Mouse (Mus musculus) left cerebral cortex, adult 9 months (tissue): ENCODE results near the gene Rnf149.

Experiments used
- DNase-seq, 2 experiments: peaks; one replicate each; pipeline ENCODE4 v3.0.0; 2022; ENCODE audit warnings: low spot score in 2 of 2

The Rnf149 gene

GRCm38 (mm10) chr1:39528319-39528718 lies 48.9 kb downstream of the Rnf149 start:
- no peak for DNase-seq

- peak in 1 of 2 experiments; percentile 70 for DNase-seq
These were observed 49.8 kb downstream of the Rnf149 start for GRCm38 (mm10) chr1:39527432-39527831.

- DNase-seq: no peak
These were observed 50.6 kb downstream of the Rnf149 start for GRCm38 (mm10) chr1:39526371-39527167.

GRCm38 (mm10) chr1:39525763-39526162 lies 51.4 kb downstream of the Rnf149 start:
- DNase-seq: no peak

GRCm38 (mm10) chr1:39522519-39522918 lies 54.7 kb downstream of the Rnf149 start:
- DNase-seq: peak in 1 of 2 experiments; percentile 46

GRCm38 (mm10) chr1:39521326-39521725 lies 55.9 kb downstream of the Rnf149 start:
- DNase-seq: no peak

GRCm38 (mm10) chr1:39515303-39515991 lies 61.8 kb downstream of the Rnf149 start:
- DNase-seq: no peak

- DNase-seq: no peak
These were observed 65.0 kb downstream of the Rnf149 start for GRCm38 (mm10) chr1:39512183-39512582.

- no peak for DNase-seq
These were observed 65.4 kb downstream of the Rnf149 start for GRCm38 (mm10) chr1:39511775-39512174.

GRCm38 (mm10) chr1:39505600-39505999 lies 71.6 kb downstream of the Rnf149 start:
- DNase-seq: no peak

GRCm38 (mm10) chr1:39504261-39504660 lies 72.9 kb downstream of the Rnf149 start:
- DNase-seq: peak in 1 of 2 experiments; percentile 51

GRCm38 (mm10) chr1:39502817-39503633 lies 74.2 kb downstream of the Rnf149 start:
- DNase-seq: peak in 1 of 2 experiments; percentile 24
